Mouse (Mus musculus) left cerebral cortex, adult 2 months (tissue): Measurements from ENCODE around the gene Fgf7. TPM values are rescaled to one million over a fixed set of nuclear protein-coding genes. Genes with fewer than 3 reads are reported as not detected.

Experiments used
- DNase-seq, 2 experiments: peaks; one replicate each; pipeline ENCODE4 v3.0.0; 2021 to 2022; ENCODE audit warnings: low spot score in 2 of 2, mixed read lengths in 1 of 2; ENCODE audit errors: extremely low spot score in 1 of 2
- H3K27ac ChIP-seq: fragments of 200-600 bp; 2 replicates; pipeline ENCODE4 v1.8.1; 2022
- H3K4me3 ChIP-seq: fragments of 200-600 bp; 2 replicates; pipeline ENCODE4 v1.8.1; 2022
- CTCF ChIP-seq: fragments of 200-600 bp; IDR thresholded peaks from 2 replicates; pipeline ENCODE4 v1.8.1; 2022; ENCODE audit warnings: antibody characterized with exemption, mild to moderate bottlenecking, moderate library complexity
- intact Hi-C: fragments of 180-260 bp; cut with DNase I; formaldehyde crosslinking; loops from one replicate; pipeline ENCODE4 v1.15.1; 2025
- total RNA-seq, 2 experiments: library from RNA; stranded (reverse); gene quantifications; 2 replicates each; pipeline ENCODE4 v1.2.3; 2021

Gene Fgf7
- total RNA-seq, 2 experiments from 2014 or later: 0.25 to 0.70 TPM

DNA sequence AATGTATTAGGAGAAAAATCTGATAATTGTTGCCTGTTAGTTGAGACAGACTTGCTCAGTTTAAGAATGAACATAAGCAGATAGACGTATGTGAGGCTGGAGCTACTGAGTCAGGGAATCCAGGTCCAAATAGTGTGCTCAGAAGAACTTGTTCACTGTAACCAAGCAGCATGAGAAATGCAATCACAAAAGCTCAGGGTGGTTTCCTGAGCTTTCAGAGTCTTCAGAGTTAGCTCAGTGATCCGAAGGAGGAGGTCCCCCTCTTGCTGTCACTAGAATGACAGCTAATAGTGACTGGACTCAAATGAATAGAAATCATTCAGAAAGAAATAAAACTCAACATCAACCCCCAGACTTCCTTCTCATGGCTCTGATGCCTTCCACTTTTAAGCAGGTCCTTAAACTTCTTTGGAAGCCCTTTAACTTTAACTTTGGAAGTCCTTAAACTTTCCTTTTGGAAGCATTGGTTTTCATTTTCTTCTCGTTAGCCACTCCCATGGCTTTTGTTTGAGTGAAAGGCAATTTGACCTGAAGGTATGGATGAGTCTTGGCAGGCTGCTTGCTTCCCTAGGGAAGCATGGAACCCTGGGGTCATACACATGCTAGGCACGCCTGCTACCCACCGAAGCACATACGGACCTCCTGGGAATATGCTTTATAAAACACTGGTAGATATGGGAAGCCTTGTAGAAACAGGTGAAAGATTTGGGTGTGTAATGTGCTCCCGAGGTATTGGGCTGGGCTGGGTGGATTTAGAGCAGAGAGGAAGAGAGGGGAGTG, 4.0 kb downstream of the Fgf7 start:
- no peak for DNase-seq
- intact Hi-C loops: no loop called here
- Histone ChIP-seq H3K4me3 (no peak overlapping the region), H3K27ac (no peak overlapping the region)
- TF ChIP-seq CTCF: no peak

- H3K4me3 ChIP-seq: no peak overlapping the region
- no peak for DNase-seq
- intact Hi-C loops: no loop called here
- H3K27ac ChIP-seq: no peak overlapping the region
- TF ChIP-seq CTCF: no peak
Measured at GRCm38 (mm10) chr2:126039414-126039891, 5.0 kb downstream of the Fgf7 start.

- TF ChIP-seq CTCF: no peak
- no peak overlapping the region for H3K4me3 ChIP-seq
- H3K27ac ChIP-seq: no peak overlapping the region
- intact Hi-C loops: no loop called here
- no peak for DNase-seq
Measured at GRCm38 (mm10) chr2:126040651-126041050, 6.2 kb downstream of the Fgf7 start.

- no peak for TF ChIP-seq CTCF
- no peak overlapping the region for H3K4me3 ChIP-seq
- no peak for DNase-seq
- intact Hi-C loops: no loop called here
- H3K27ac ChIP-seq: no peak overlapping the region
Measured at GRCm38 (mm10) chr2:126041237-126041636, 6.8 kb downstream of the Fgf7 start.

GRCm38 (mm10) chr2:126042674-126043073, 8.2 kb downstream of the Fgf7 start:
- no peak for TF ChIP-seq CTCF
- DNase-seq: no peak
- H3K27ac ChIP-seq: no peak overlapping the region
- intact Hi-C loops: no loop called here
- H3K4me3 ChIP-seq: no peak overlapping the region

GRCm38 (mm10) chr2:126045621-126046020, 11.2 kb downstream of the Fgf7 start:
- no peak for TF ChIP-seq CTCF
- H3K4me3 ChIP-seq: no peak overlapping the region
- intact Hi-C loops: no loop called here
- no peak overlapping the region for H3K27ac ChIP-seq
- DNase-seq: no peak

- intact Hi-C loops: no loop called here
- Histone ChIP-seq H3K4me3 (no peak overlapping the region), H3K27ac (no peak overlapping the region)
- no peak for DNase-seq
- TF ChIP-seq CTCF: no peak
Measured at GRCm38 (mm10) chr2:126052749-126053557, 18.5 kb downstream of the Fgf7 start.

DNA sequence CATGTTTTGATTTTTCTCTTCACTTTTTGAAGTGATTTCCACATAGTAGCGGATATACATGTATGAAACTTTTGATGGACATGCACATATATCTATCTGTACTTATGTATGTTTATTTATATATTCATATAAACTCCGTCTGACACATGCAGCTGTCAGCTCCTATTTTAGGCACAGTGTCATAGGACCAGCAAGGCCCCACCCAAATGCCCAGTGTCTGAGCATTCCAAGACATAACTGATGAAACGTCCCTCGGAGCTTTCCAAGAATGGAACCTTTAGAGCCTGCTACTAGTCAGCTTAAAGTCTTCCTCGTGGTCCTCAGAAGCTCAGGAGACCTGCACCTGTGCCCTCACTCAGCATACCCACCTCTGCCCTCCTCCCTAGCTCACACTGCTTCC, 19.2 kb downstream of the Fgf7 start:
- intact Hi-C loops: no loop called here
- no peak overlapping the region for H3K27ac ChIP-seq
- no peak for TF ChIP-seq CTCF

DNA sequence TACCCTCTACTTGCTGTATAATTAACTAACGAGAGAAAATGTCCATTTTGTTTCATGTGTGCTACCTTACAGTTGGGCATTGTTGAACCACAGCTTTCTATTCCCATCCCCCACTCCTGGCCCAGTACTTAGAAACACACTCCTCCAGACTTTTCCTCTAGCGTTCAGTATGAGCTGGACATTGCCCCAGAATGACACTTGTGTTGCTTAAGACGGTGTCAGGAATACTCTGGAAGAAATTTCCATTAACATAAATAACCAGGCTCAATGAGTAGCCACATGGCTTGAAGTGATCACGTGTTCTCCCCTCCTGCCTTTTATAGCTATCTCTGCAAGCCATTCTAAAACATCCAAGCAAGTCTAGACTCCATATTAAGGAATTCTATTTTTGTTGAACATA, 26.1 kb downstream of the Fgf7 start:
- DNase-seq: no peak
- Histone ChIP-seq H3K27ac (no peak overlapping the region), H3K4me3 (no peak overlapping the region)
- TF ChIP-seq CTCF: no peak
- intact Hi-C loops: no loop called here

More for the DNA sequence above, 19.2 kb downstream of the Fgf7 start:
- no peak for DNase-seq
- H3K4me3 ChIP-seq: no peak overlapping the region

- intact Hi-C loops: no loop called here
- Histone ChIP-seq H3K4me3 (no peak overlapping the region), H3K27ac (no peak overlapping the region)
- DNase-seq: no peak
- no peak for TF ChIP-seq CTCF
Measured at GRCm38 (mm10) chr2:126061037-126061773, 26.7 kb downstream of the Fgf7 start.

DNA sequence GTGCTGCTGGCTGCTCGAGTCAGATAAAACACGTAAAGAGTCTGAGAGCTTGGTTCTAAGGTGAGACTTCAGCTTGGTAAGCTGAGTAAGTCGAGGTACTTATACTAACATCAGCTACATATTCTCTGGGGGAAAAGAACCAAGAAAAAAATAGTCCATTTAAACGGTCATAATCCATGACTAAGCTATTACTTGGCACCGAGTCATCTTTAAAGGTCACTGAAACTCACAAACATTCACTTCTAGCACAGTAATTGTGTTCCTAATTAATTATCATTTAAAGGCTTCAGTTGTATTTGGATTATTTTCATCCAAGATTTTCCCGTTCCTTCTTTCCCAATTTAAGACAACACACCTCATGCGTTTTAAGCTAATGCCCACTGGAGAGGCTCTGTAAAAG, 28.4 kb downstream of the Fgf7 start:
- H3K4me3 ChIP-seq: no peak overlapping the region
- no peak overlapping the region for H3K27ac ChIP-seq
- DNase-seq: no peak
- intact Hi-C loops: no loop called here
- TF ChIP-seq CTCF: no peak

GRCm38 (mm10) chr2:126064814-126065213, 30.4 kb downstream of the Fgf7 start:
- DNase-seq: no peak
- Histone ChIP-seq H3K27ac (no peak overlapping the region), H3K4me3 (no peak overlapping the region)
- no peak for TF ChIP-seq CTCF
- intact Hi-C loops: no loop called here
